Mouse (Mus musculus) MEL (cell line): ENCODE results near the gene Degs2. TPM values are rescaled to one million over a fixed set of nuclear protein-coding genes. Genes with fewer than 3 reads are reported as not detected.

Source experiments
- DNase-seq: peaks from one replicate; pipeline ENCODE4 v3.0.0; 2011; ENCODE audit warnings: low read depth, low spot score
- H3K27ac ChIP-seq: 2 replicates; pipeline ENCODE4 v1.5.1; 2012; ENCODE audit warnings: low read depth, mild to moderate bottlenecking, control low read depth, low read length, moderate library complexity; ENCODE audit not compliant: control insufficient read depth
- H3K27me3 ChIP-seq, 2 experiments: fragments of 150-350 bp in 1 of 2; sonication (generic) in 1 of 2; 2 replicates each; pipeline ENCODE4 v1.6.1; 2012; ENCODE audit warnings: low read length in 2 of 2, mild to moderate bottlenecking in 2 of 2, improper control_type of control experiment in 1 of 2, moderate library complexity in 1 of 2; ENCODE audit not compliant: insufficient read depth in 2 of 2, control insufficient read depth in 1 of 2
- H3K36me3 ChIP-seq, 2 experiments: 2 replicates each; pipeline ENCODE4 v1.6.1; 2012 to 2014; ENCODE audit warnings: low read length in 2 of 2, improper control_type of control experiment in 1 of 2, inconsistent platforms in 1 of 2, mild to moderate bottlenecking in 1 of 2; ENCODE audit not compliant: insufficient read depth in 2 of 2, control insufficient read depth in 1 of 2
- H3K4me1 ChIP-seq, 2 experiments: fragments of 150-350 bp in 1 of 2; sonication (generic) in 1 of 2; 2 replicates each; pipeline ENCODE4 v1.6.1; 2012; ENCODE audit warnings: low read length in 2 of 2, improper control_type of control experiment in 1 of 2, mild to moderate bottlenecking in 1 of 2; ENCODE audit not compliant: insufficient read depth in 2 of 2, control insufficient read depth in 1 of 2
- H3K4me3 ChIP-seq, 2 experiments: fragments of 150-350 bp in 1 of 2; sonication (generic) in 1 of 2; 2 replicates each; pipeline ENCODE4 v1.5.1; 2012; ENCODE audit warnings: low read depth in 2 of 2, low read length in 2 of 2, mild to moderate bottlenecking in 2 of 2, moderate library complexity in 2 of 2, control low read depth in 1 of 2, improper control_type of control experiment in 1 of 2; ENCODE audit not compliant: control insufficient read depth in 1 of 2, insufficient read depth in 1 of 2
- H3K79me2 ChIP-seq: 2 replicates; pipeline ENCODE4 v1.6.1; 2012; ENCODE audit warnings: mild to moderate bottlenecking, low read length, moderate library complexity; ENCODE audit not compliant: control insufficient read depth, poor library complexity, insufficient read depth
- H3K9ac ChIP-seq: 2 replicates; pipeline ENCODE4 v1.6.1; 2012; ENCODE audit warnings: low read depth, mild to moderate bottlenecking, control low read depth, low read length, moderate library complexity; ENCODE audit not compliant: control insufficient read depth, poor library complexity, severe bottlenecking
- H3K9me3 ChIP-seq: fragments of 150-350 bp; sonication (generic); replicated peaks from 2 replicates; pipeline ENCODE4 v1.6.1; 2012; ENCODE audit warnings: mild to moderate bottlenecking, low read length, improper control_type of control experiment, moderate library complexity; ENCODE audit not compliant: insufficient read depth
- CHD1 ChIP-seq: IDR thresholded peaks from 2 replicates; pipeline ENCODE4 v1.6.1; 2012; ENCODE audit warnings: low read depth, mild to moderate bottlenecking, inconsistent platforms, low read length, improper control_type of control experiment
- CHD2 ChIP-seq: IDR thresholded peaks from 2 replicates; pipeline ENCODE4 v1.6.1; 2011; ENCODE audit warnings: low read length, improper control_type of control experiment
- CTCF ChIP-seq, 3 experiments: IDR thresholded peaks in 2 of 3; conservative IDR thresholded peaks in 1 of 3; 2 replicates each; pipeline ENCODE4 v1.5.1; 2011 to 2012; ENCODE audit warnings: low read length in 3 of 3, low read depth in 2 of 3, mild to moderate bottlenecking in 2 of 3, improper control_type of control experiment in 1 of 3, inconsistent platforms in 1 of 3, mixed read lengths in 1 of 3, moderate library complexity in 1 of 3; ENCODE audit not compliant: control insufficient read depth in 1 of 3, insufficient read depth in 1 of 3, poor library complexity in 1 of 3, severe bottlenecking in 1 of 3
- E2F4 ChIP-seq: IDR thresholded peaks from 2 replicates; pipeline ENCODE4 v1.6.1; 2011; ENCODE audit warnings: low read depth, low read length, improper control_type of control experiment, borderline replicate concordance
- EP300 ChIP-seq, 2 experiments: IDR thresholded peaks; 2 replicates each; pipeline ENCODE4 v1.6.1; 2011; ENCODE audit warnings: improper control_type of control experiment in 2 of 2, low read length in 2 of 2, low read depth in 1 of 2, mild to moderate bottlenecking in 1 of 2
- JUND ChIP-seq: IDR thresholded peaks from 2 replicates; pipeline ENCODE4 v1.6.1; 2011; ENCODE audit warnings: low read depth, mild to moderate bottlenecking, improper control_type of control experiment, low read length
- MAFK ChIP-seq: IDR thresholded peaks from 2 replicates; pipeline ENCODE4 v1.6.1; 2011; ENCODE audit warnings: low read depth, mild to moderate bottlenecking, low read length, improper control_type of control experiment, borderline replicate concordance
- MAX ChIP-seq: IDR thresholded peaks from 2 replicates; pipeline ENCODE4 v1.6.1; 2011; ENCODE audit warnings: low read length, improper control_type of control experiment
- MEF2A ChIP-seq: IDR thresholded peaks from 2 replicates; pipeline ENCODE4 v1.6.1; 2014; ENCODE audit warnings: low read depth, mild to moderate bottlenecking, inconsistent platforms, low read length, improper control_type of control experiment; ENCODE audit not compliant: poor library complexity, insufficient replicate concordance, severe bottlenecking; ENCODE audit errors: extremely low read depth
- MXI1 ChIP-seq: IDR thresholded peaks from 2 replicates; pipeline ENCODE4 v1.6.1; 2011; ENCODE audit warnings: mild to moderate bottlenecking, low read depth, low read length, improper control_type of control experiment
- NELFE ChIP-seq: IDR thresholded peaks from 2 replicates; pipeline ENCODE4 v1.6.1; 2011; ENCODE audit warnings: low read depth, low read length, improper control_type of control experiment
- NRF1 ChIP-seq: IDR thresholded peaks from 2 replicates; pipeline ENCODE4 v1.6.1; 2014; ENCODE audit warnings: low read depth, mild to moderate bottlenecking, inconsistent platforms, low read length, improper control_type of control experiment, moderate library complexity; ENCODE audit not compliant: poor library complexity, insufficient read depth, severe bottlenecking
- POLR2A ChIP-seq, 2 experiments: IDR thresholded peaks; 2 replicates each; pipeline ENCODE4 v1.6.1; 2011 to 2012; ENCODE audit warnings: low read length in 2 of 2, mild to moderate bottlenecking in 2 of 2, control low read depth in 1 of 2, improper control_type of control experiment in 1 of 2, low read depth in 1 of 2, moderate library complexity in 1 of 2; ENCODE audit not compliant: control insufficient read depth in 1 of 2, insufficient read depth in 1 of 2, poor library complexity in 1 of 2
- POLR2AphosphoS2 ChIP-seq: IDR thresholded peaks from 2 replicates; pipeline ENCODE4 v1.6.1; 2011; ENCODE audit warnings: low read length, improper control_type of control experiment
- POLR2AphosphoS5 ChIP-seq: IDR thresholded peaks from 2 replicates; pipeline ENCODE4 v1.6.1; 2012; ENCODE audit warnings: low read depth, borderline replicate concordance, mild to moderate bottlenecking, inconsistent platforms, low read length, moderate library complexity, mixed read lengths
- RAD21 ChIP-seq: IDR thresholded peaks from 2 replicates; pipeline ENCODE4 v1.6.1; 2011; ENCODE audit warnings: mild to moderate bottlenecking, low read depth, low read length, improper control_type of control experiment
- SIN3A ChIP-seq: IDR thresholded peaks from 2 replicates; pipeline ENCODE4 v1.6.1; 2012; ENCODE audit warnings: low read length, improper control_type of control experiment, inconsistent platforms
- TCF12 ChIP-seq: IDR thresholded peaks from 2 replicates; pipeline ENCODE4 v1.6.1; 2014; ENCODE audit warnings: low read depth, mild to moderate bottlenecking, inconsistent platforms, low read length, improper control_type of control experiment, moderate library complexity
- ZC3H11A ChIP-seq: IDR thresholded peaks from 2 replicates; pipeline ENCODE4 v1.6.1; 2012; ENCODE audit warnings: low read depth, mild to moderate bottlenecking, inconsistent platforms, low read length, improper control_type of control experiment
- ZKSCAN1 ChIP-seq: IDR thresholded peaks from 2 replicates; pipeline ENCODE4 v1.6.1; 2012; ENCODE audit warnings: low read depth, mild to moderate bottlenecking, inconsistent platforms, low read length, improper control_type of control experiment, moderate library complexity
- polyA plus RNA-seq, 2 experiments: library from polyadenylated mRNA; stranded (reverse) in 1 of 2; unstranded in 1 of 2; fragments of >175 nt in 1 of 2; fragments of >200 nt in 1 of 2; gene quantifications; 2 replicates each; pipeline versions ENCODE4 v1.2.1 to v1.2.4; 2012; ENCODE audit warnings: low replicate concordance in 2 of 2, low read depth in 1 of 2; ENCODE audit not compliant: insufficient read length in 2 of 2, insufficient read depth in 1 of 2, missing spikeins in 1 of 2
- total RNA-seq: library from RNA; depleted of rRNA; stranded (reverse); fragments of 300-350 nt; gene quantifications from 2 replicates; pipeline ENCODE4 v1.2.3, GENCODE M21; 2012

Gene Degs2
- total and polyA plus RNA-seq, 3 experiments: not detected

GRCm38 (mm10) chr12:108677116-108677515, 25.0 kb downstream of the Degs2 start:
- Histone ChIP-seq H3K4me1 (no peaks in the 10 kb centered on the region), H3K79me2 (no peaks in the 10 kb centered on the region), H3K27ac (no peak overlapping the region), H3K36me3 (no peaks in the 10 kb centered on the region), H3K9me3 (no peaks in the 10 kb centered on the region), H3K4me3 (no peak overlapping the region), H3K27me3 (no peaks in the 10 kb centered on the region), H3K9ac (no peak overlapping the region)
- no peak for TF ChIP-seq EP300 (IDR thresholded peaks at IDR 0.05; ENCODE audit: low read depth in 1 of 2, low read length in 2 of 2)
- TF ChIP-seq NRF1: no peak
- TF ChIP-seq POLR2A (IDR thresholded peaks at IDR 0.05; ENCODE audit: control insufficient read depth in 1 of 2, insufficient read depth in 1 of 2, low read depth in 1 of 2, low read length in 2 of 2, poor library complexity in 1 of 2): no peak
- TF ChIP-seq E2F4: no peak
- no peak for TF ChIP-seq MAX
- TF ChIP-seq ZC3H11A: no peak
- no peak for TF ChIP-seq JUND
- no peak for TF ChIP-seq TCF12
- TF ChIP-seq MAFK: no peak
- no peak for TF ChIP-seq RAD21
- no peak for TF ChIP-seq MXI1
- TF ChIP-seq NELFE: no peak
- TF ChIP-seq CHD2: no peak
- TF ChIP-seq CTCF (IDR thresholded peaks at IDR 0.05 in 2 of 3, conservative IDR thresholded peaks at IDR 0.05 in 1 of 3; ENCODE audit: control insufficient read depth in 1 of 3, insufficient read depth in 1 of 3, low read depth in 2 of 3, low read length in 3 of 3, poor library complexity in 1 of 3, severe bottlenecking in 1 of 3): no peak
- no peak for TF ChIP-seq SIN3A
- TF ChIP-seq POLR2AphosphoS2: no peak
- TF ChIP-seq ZKSCAN1: no peak
- no peak for TF ChIP-seq POLR2AphosphoS5
- DNase-seq: no peak

GRCm38 (mm10) chr12:108675614-108676401, 26.3 kb downstream of the Degs2 start:
- Histone ChIP-seq H3K27ac (no peak overlapping the region), H3K36me3 (no peaks in the 10 kb centered on the region), H3K4me1 (no peaks in the 10 kb centered on the region), H3K9ac (no peak overlapping the region), H3K4me3 (no peak overlapping the region), H3K9me3 (no peaks in the 10 kb centered on the region), H3K79me2 (no peaks in the 10 kb centered on the region), H3K27me3 (no peaks in the 10 kb centered on the region)
- no peak for DNase-seq
- TF ChIP-seq CTCF (IDR thresholded peaks at IDR 0.05 in 2 of 3, conservative IDR thresholded peaks at IDR 0.05 in 1 of 3; ENCODE audit: control insufficient read depth in 1 of 3, insufficient read depth in 1 of 3, low read depth in 2 of 3, low read length in 3 of 3, poor library complexity in 1 of 3, severe bottlenecking in 1 of 3) (no peak), CHD1 (no peak), MEF2A (no peak), SIN3A (no peak)
